Mouse (Mus musculus) left cerebral cortex, adult 18-20 months (tissue): Measurements from ENCODE around the gene Guk1. TPM values are rescaled to one million over a fixed set of nuclear protein-coding genes. Genes with fewer than 3 reads are reported as not detected.

Source experiments
- DNase-seq, 2 experiments: peaks; one replicate each; pipeline ENCODE4 v3.0.0; 2021 to 2022; ENCODE audit warnings: low spot score in 2 of 2, mixed read lengths in 1 of 2
- total RNA-seq, 2 experiments: library from RNA; stranded (reverse); gene quantifications; 2 replicates each; pipeline ENCODE4 v1.2.3; 2021

Guk1 gene
- total RNA-seq, 2 experiments from 2014 or later, result 144 TPM

DNA sequence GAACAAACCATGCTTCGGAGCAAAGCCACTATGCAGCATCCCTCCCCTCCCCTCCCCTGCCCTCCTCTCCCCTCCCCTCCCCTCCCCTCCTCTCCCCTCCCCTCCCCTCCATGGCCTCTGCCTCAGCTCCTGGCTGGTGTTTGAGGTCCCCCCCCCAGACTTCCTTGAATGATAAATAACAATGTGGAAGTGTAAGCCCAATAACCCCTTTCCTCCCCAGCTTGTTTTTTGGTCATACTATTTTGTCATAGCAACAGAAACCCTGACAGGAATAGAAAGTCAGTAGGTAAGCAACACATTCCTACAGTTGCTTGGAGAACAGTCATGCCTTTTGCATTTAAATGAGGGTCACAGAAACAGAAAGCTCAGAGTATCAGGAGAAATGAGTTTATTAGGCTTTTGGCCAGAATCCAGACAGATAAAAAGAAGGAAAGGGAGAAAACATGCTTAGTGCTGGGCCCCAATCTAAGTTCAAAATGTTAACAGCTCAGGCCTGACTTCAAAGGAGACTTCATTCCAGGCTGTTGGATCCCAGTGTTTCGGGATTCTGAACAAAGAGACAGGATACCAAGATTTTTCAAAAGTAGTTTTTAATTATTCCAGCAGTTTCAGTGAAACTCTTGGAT lies 26.3 kb downstream of the Guk1 start:
- DNase-seq, result no peak

DNA sequence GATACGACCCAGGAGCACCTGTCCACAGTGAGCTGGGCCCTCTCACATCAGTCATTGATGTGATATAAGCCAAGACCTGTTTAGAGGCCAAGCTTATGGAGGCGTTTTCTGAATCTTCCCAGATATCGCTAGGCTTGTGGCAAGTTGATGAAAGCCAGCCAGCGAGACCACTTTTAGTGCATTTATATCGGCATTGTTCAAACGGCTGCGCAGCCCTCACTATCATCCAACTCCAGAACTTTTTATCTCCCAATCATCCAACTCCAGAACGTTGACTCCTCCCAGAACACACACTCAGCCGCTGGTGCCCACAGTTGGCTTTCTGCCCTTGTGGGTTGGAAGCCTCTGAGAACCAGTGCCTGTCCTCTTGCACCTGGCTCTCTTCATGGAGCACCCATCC lies 27.6 kb downstream of the Guk1 start:
- no peak for DNase-seq

DNA sequence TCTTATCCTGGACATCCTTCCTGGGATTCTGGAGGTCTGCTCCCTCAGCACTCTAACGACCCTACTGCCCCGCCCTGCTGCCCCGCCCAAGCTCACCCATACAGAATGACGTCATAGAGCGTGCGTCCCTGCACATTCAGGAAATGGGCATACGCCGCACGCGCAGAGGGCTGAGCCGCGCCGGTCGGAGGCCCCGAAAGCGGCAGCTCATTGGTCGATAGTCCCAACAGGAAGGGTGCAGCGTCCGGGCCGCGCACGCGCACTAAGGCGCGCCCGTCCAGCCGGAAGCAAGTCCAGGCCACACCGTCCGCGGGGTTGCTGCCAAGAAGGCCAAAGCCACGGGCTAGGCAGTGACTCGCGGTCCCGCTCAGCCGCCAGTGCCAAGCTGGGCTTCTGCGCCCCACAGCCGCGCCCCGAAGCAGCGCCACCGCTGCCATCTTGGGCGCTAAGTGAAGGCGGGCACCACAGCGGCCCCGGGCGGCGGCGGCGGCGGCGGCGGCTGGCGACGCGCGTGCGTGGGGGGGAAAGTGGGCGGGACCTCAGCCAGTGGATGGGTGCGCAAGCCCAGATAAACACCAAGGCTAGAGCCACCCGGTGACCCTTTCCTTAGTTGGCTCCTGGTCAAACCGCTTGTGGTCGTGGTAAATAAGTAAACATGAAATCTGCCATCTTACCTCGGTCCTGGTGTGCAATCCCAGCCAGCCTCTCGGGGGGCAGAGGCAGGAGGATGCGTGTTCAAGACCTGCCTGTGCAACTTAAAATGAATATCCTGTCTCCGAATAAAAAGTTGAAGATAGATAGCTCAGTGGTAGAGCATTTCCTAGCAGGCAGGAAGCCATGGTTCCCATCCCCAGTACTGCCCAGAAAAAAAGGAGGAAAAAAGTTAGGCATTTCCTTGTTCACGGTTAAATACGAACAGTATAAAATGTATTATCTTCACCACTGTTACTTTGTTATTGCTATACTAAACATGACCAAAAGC lies 28.5 kb downstream of the Guk1 start, which contains the start of gene Iba57:
Gene Iba57 (minus strand): TSS at position 485 of the 982 bp plus-strand sequence.
- DNase-seq, result peak; percentile 98

DNA sequence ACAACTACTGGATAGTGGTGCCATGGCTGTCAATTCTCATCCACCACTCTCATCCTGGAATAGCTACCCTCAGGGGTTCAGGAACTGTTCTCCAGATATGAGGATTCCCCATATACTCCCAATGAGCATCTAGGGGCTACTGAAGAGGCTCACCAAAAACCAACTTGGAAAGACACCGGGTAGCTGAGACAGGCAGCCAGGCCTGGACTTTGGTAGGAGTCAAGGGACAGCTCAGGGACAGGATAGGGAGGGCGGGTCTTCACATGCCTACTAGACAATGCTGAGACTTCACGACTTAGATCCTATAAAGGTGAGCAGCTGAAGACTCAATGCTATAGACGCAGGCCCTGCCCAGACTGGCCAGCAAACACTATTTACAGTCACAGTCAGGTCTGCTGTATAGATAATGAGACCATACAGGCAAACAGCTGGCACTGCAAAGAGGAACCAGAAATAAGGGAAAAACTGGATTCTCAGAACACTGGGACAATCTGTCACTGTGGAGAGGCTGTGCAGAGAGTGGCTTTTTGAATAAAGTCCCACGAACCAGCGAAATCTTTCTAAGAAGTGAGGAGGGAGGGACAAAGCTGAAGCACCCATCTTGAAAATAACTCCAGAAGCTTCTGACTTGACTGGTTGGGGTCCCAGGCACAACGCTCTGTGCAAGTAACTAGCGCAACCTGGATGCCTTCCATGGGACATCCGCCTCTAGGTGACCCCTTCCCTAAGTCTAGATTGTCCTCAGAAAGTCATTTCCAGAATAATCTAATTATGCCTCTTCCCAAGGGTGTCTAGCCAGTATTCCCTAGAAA lies 29.4 kb downstream of the Guk1 start:
- no peak for DNase-seq

DNA sequence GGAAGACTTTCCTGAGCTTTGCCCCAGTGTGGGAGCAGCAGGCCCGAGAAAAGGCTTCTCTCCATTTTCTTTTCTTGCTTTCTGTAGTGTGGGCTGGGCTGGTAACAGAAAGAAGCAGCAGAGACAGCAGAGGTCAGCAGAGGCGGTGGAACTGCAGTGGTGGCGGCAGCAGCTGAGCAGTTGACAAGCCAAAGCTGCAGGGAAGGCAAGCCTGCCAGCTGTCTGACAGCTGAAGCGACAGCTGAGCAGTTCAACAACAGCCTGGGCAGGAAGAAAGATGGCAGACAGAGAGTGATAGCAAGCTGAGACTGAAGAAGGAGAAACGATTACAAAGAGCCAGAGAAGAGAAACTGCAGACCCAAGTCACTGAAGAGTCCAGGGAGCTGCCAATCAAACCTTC lies 30.6 kb downstream of the Guk1 start:
- no peak for DNase-seq

DNA sequence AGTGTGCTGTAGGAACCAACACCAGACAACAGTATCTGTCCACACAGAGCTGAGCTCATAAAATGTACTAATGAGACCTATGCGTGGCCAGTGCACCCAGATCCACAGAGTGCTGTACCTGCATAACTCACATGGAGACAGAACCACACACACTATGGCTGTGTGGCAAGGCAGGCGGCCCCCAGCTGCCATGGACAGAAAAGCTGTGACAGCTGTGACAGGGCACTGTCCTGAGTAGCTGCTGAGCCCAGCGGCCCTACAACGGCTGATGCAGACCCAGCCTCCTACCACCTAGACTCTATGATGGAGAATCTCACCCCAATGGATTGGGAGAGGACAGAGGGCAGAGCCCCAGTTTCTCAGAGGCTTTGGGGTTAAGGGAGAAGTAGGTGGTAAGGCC lies 32.5 kb downstream of the Guk1 start:
- no peak for DNase-seq

DNA sequence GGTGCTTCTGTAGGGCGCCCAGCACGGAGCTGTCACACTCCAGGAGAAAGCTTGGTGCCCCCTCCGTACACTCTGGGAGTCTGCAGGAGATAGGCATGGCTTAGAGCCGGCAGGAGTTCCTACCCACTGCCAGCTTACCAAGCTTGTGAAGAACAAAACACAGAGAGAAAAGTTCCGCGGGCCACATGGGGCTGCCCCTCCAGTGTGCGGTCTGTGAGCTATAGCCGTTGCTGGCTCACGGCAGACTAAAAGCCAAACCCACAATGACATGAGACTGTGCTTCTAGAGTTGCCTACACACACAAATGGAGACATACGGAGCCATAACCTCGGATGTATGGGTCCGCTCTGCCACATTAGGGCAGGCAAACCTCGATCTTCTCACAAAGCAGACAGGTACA lies 32.9 kb downstream of the Guk1 start:
- DNase-seq, result no peak

DNA sequence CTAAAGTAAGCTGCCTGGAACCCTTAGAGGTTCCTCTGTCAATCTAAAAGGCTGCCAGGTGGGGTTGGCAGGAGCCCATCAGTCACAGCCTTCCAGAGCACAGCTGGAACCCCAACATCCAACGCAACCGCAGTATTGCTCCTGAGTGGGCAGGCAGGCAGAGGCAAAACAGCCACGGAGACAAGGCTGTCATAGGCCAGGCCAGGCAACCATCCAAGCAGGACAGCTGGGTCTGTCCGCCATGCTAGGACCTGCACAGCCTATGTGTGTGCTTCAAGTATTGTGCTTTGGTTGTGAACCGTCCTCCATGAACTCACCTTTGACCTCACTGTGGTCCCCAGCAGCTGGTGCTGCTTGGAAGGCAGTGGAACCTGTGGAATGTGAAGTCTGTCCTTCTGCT lies 36.1 kb downstream of the Guk1 start:
- DNase-seq, result no peak

DNA sequence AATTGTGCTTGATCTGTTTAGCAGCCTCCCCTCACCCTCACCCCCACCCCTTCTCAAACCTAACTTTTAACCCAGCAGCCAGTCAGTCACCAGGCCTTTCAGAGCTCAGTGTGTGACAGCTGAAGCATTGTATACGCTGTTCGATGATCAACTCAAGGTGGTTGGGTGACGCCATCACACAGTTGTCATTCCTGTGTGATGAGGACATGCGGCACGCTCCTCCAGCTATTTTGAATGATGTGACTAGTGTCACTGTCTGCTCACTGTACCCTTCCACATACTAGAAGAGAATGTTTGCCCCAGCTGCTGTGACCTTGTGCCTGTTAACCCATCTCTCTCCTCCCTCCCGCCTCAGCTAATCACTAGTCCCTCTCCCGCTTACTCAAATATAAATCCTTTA lies 37.8 kb downstream of the Guk1 start:
- no peak for DNase-seq

DNA sequence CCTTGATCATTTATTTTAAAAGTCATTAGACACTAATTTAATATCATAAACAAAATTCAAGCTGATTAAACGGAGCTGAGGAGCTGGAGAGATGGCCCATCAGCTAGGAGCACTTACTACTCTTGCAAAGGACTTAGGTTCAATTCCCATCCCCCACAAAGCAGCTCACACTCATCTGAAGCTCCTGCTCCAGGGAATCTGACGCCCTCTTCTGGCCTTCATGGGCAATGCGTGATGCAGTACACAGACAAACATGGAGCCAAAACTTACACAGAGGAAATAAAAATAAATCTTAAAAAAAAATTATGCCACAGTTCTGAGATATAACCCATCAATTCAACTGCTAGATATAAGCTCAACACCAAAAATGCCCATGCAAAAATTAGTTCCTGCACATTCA lies 40.3 kb downstream of the Guk1 start:
- no peak for DNase-seq

DNA sequence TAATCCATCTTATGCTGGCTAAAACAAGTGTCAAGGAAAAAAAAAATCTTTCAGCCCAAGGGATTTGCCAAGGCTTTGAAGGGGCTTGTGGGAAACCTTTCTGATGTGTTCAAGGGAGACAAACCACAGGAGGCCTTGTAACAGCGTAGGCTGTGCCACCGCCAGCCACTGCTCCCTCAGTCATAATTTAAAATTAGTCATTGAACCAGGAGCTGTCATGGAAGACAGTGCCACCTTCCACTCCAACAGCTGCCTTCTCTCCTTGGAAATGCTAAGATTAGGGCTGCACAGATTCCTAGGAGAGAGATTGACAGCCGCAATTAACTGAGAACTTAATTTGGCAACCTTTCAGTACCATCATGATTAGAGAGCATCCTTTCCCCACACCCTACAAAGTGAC lies 42.7 kb downstream of the Guk1 start:
- no peak for DNase-seq

DNA sequence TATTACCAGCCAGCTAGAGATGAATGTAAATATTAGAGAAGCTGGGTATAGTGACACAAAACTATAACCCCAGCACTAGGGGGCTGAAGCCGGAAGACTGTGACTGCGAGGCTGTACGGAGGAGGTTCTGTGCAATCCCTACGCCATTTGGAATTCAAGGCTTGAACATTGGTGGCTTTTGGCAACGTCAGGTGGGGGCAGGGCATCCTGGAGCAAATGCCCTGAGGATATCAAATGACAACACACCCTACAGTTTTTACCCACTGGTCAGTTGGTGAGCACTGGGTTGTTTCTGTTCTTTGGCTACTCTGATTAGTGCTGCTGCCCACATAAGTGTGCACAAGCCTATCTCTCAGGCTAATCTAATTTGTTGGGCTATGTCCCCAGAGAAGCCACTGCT lies 49.0 kb downstream of the Guk1 start:
- no peak for DNase-seq

DNA sequence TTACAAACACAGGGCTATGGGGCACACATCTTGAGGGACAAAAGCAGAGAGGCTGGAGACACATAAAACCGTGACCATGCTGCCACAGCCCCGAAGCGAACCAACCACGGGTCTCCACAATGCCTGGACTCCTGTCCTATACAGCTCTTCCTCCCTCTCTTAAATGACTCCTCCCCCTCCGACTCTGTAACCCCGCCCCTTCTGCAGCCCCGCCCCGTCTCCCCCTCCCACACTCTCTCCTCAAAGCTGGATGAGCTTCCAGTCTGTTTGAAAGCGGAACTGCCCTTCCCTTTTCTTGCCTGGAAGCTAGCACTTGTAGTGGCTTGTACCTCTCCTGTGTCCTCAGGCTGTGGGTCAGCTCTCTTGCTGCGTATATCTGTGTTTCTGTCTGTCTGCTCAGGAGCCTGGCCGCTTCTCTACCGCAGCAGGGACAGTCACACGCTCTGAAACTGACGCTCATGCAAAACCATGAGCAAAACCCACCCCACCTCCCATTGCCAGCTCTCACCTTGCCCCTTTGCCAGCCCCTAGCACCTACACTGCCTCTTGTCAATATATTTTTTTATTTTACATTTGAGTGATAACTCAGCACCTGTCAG lies 50.1 kb downstream of the Guk1 start:
- DNase-seq, result no peak

DNA sequence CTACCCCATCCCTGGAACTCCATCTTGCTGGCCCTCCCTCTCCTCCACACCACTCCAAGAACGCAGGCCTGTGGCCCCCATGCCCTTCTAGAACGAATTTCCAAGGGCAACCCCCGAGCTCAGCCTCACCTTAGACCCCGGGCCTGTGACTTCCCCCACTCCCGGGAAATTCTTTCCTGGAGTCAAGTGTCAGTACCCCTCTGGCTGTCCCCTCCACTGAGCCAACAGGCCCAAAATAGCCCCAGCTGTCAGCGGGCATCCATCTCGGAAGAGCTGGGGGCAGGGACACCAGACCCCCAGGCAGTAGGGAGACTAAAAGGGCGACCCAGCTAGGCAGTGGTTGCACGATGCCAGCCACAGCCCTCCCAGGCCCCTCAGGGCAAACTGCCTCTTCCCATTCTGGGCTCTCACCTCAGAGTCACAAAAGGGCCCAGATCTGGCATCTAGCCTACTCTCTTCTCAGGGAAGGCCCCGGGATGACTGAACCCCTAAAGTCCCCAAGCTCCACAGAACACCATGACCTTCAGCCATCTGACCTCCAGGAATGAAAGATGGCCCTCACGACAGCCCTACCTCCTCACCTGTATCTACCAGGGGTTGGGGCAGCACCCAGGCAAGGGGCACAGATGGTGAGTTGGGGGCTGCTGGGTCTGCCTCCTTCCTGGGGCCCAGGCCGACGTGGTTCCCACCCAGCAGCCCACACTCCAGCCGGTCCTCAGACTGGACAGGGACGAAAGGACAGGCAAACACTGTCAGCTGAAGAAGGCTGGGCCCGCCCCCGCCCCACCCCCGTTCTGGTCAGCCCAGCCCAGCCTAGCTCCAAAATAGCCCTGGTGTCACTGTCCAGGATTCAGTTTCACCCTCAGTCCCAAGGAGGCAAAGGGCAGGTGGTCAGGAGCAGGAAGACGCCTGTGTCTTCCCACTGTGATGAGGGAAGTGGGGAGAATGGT lies 53.2 kb downstream of the Guk1 start:
- no peak for DNase-seq

DNA sequence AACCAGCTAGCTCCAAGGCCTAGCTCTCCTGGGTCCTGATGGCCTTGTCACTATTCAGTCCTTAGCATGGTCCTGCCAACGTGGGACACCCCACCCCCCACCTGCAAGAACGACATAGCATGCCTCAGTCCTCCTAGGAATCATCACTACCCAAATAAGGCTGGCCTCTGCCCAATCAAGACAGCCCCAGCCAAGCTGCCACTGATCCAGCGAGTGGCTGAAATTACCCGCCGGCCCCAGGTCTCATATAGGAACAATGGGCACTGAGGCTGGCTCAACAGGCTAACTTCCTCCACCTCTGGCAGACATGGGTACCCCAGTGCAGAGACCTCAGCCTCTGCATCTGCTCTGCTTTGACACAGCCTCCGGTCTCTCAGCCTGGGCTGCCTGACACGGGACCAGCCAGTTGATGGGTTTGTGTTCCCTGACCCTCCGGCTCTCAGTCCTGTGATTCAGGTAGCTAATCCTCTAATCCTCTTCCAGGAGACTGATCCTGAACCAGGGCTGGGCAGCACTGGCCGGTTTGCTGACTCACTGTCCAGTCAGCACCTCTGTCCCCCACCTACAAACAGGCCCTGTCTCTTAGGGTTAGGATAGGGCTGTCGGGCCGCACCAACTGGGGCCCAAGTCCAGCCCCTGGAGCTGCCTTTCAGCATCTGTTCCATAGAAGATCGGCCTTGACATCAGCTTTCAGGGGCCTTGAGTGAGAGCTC lies 54.9 kb downstream of the Guk1 start:
- no peak for DNase-seq

DNA sequence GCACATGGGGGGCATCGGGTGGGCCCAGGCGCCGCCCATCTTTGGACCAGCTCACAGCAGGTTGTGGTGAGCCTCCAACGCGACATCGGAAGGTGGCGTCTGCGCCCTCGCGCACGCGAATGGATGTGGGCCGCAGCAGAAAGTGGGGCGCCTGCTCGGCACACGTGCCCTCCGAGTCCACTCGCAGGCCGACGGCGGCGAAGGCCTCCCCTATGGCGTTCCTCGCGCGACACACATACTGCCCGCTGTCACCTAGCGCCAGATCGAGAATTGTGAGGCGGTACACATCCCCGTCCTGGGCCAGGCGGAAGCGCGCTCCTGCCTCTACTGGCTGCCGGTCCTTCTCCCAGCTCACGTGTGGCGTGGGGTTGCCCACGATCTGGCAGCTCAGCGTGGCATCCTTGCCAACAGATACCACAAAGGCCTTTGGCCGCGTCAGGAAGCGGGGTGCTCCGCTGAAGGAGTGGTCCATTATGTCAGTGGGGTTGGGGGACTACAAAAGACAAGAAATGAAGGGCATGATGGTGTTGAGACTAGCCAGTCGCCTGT lies 56.0 kb downstream of the Guk1 start, which contains the start of gene Obscn:
Gene Obscn (minus strand): TSS at position 499 of the 549 bp plus-strand sequence.
- peak; percentile 7 to 26 for DNase-seq

DNA sequence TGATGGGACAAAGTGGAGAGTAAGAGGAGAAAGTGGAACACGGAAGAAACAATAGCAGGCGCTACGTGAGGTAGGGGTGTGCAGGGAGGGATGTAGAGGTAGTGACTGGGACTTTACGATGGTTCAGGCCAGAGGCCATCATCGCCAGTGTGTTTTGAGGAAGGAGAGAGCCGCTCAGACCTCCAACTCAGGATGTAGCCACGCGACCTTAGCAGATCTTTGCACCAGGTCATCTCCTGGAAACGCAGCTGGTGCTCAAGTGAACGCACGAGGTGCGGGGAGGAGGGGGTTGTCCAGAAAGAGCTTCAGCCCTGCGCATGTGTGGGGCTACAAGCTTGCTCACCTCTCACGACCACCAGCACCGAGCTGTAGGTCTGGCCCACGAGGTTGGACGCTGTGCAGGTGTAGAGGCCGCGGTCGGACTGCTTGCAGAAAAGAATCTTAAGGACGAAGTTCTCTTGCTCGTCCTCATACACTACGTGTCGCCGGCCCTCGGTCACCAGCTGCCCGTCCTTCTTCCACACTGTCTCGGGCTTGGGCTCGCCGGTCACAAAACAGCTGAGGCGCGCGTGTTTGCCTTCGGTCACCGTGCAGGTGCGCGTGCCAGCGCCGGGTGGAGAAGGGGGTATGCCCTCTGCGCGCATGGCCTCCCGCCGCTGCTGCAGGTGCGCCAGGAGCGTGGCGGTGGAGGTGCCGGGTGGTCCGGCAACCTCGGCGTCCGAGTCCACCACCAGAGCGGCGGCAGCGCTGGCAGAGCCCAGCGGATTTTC lies 56.8 kb downstream of the Guk1 start:
- no peak for DNase-seq

DNA sequence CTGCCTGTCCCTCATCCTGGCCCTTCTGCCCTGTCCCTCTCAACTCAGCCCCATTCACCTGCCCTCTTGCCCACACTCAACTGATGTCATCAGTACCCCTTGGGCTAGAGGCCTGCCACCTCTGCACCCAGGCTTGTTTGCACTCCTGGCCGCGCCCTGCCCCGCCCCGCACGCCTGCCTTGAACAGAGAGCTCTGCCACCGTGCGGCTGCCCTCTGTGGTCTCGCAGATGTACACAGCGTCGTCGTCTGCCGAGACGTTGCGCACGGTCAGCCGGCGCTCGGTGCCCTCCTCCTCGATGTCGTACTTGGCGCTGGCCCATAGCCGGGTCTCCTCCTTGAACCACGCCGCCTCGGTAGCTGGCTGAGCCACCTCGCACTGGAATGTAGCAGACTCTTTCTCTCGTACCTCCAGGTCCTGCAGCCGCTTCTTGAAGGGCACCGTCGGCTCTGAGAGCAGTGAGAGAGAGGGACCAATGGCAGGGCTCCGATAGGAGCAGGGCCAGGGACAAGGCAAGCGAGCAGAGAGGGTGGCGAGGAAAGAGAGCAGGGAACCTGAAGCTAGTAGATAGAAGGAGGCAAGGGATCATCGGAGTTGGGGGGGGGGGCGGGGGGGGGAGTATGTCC lies 57.5 kb downstream of the Guk1 start:
- no peak for DNase-seq
